Mouse (Mus musculus) spleen, adult 18-20 months (tissue): ENCODE measurements around the gene Gm4881.

Experiments
- DNase-seq, 2 experiments: peaks; one replicate each; pipeline ENCODE4 v3.0.0; 2022; ENCODE audit warnings: mixed read lengths in 2 of 2

Gene Gm4881

DNA sequence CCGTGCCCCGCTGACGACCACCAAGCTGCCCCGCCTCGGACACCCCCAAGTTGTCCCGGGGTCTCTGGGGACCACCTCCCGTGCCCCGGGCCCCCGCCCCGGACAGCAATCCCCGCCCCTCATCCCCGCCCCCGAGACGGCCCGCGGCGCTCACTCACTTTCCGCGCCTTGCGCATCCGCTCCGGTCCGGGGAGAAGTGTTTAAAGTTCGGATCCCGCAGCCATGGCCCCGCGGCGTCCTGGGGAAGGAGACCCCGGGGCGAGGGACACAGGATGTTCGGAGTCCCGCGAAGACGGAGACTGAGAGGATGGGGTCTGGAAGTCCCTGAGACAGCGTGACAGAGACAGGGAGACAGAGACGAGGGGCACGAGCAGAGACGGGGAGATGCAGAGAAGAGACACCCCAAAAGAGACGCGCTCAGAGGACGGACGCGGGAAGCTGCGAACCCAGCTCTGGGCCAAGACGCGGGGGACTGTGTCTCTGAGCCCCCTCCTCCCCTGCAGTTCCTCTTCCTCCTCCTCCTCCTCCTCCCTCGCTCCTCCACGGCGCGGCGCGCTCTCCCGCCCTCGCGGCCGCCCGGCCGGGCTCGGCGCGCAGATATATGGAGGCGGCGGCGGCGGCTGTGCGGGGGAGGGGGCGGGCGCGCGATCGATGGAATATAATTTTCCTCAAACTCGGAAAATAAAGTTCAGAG, at the start of gene Gm4881:
Gene Gm4881, minus strand, starts transcription at position 238 of the 694 bp plus-strand sequence.
- no peak for DNase-seq

DNA sequence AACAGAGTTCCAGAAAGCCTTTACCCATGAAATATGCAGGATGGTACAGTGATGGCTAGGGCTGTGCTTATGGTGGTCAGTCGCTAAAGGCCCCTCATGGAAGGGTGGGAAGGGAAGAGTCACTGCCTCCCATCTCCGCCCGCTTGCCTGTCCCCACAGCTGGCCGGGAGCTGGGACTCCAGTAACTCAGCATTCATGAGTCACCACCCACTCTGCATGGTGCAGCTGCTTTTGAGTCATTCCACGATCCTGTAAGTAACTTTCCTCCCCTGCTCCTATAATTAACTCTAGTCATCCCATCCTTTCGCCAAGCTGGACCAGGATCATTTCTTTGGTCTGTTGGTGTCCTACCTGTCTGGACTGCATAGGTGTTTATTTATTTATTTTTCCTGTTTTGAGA, 48.8 kb upstream of the Gm4881 start:
- DNase-seq: no peak

DNA sequence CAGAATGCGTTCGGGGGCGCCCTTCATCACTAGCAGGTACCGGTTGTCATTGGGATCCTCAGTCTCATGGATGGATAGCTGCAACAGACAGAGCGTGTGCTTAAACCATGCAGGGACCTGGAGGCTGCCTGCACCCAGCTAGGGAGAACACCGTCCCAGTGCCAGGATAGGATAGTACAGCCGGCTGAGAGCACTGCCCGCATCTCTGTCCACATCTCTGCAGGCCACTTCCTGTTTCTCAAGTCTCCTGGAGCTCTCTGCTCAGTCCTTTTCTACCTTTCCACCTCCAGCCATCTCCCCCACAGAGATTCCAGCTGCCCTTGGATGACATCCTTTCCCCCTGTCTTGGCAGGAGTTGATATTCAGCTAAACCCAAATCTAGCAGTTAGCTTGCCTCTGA, 46.2 kb upstream of the Gm4881 start:
- DNase-seq: no peak

DNA sequence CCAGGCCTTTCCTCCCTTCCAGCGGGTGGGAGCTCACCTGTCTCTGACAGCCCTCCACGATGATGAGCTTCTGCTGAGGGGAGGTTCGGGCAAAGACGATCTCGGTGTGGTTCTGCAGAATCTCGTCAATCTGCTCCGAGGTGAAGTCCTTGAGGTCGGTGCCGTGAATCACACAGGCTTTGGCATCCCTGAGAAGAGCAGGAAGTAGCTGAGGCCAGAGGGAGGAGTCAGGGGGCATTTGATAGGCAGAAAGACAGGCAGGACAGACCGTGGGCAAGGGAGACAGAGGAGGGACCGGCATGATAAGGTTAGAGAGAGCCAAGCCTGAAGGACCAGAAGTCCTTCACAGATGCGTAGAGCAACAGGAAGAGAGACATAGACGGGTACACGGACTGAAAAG, 43.6 kb upstream of the Gm4881 start:
- DNase-seq: no peak

DNA sequence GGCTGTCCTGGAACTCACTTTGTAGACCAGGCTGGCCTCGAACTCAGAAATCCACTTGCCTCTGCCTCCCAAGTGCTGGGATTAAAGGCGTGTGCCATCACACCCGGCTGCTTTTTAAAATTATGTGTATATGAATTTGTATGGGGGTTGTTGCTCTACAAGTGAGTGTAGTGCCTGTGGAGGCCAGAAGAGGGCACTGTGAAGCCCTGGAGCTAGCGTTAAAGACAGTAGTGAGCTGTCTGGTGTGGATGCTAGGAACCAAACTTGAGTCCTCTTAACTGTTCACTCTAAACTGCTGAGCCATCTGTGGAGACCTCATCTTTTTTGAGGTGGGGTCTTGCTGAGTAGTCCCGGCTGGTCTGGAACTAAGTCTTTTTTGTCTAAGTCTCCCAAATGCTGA, 41.5 kb upstream of the Gm4881 start:
- DNase-seq: no peak

DNA sequence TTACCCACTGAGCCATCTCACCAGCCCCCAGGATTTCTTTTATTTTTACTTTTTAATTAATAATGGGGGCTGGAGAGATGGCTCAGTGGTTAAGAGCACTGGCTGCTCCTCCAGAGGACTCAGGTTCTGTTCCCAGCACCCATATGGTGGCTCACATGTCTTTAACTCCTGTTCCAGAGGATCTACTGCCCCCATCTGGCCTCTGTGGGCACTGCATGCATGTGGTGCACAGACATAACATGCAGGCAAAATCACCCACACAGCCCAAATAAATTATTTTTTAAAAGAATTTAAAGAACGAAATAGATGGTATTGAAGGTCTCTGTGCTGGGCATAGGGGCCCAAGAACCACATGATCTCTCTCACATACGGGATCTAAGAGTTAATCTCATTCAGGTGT, 40.0 kb upstream of the Gm4881 start:
- no peak for DNase-seq

DNA sequence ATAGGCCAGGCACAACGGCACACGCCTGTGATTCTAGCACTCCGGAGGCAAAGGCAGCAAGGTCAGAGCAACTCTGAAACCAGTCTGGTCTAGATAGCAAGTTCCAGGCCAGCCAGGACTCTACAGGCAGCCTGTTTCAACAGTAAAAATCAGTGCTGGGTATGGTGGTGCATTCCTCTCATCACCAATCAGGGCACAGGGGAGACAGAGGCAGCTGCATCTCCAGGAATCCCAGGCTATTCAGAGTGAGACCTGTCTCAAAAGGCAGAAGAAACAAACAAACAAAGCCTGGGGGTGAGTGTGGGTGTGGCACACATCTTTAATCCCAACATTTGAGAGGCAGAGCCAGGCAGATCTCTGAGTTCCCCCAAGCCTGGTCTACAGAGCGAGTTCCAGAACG, 39.1 kb upstream of the Gm4881 start:
- DNase-seq: no peak

DNA sequence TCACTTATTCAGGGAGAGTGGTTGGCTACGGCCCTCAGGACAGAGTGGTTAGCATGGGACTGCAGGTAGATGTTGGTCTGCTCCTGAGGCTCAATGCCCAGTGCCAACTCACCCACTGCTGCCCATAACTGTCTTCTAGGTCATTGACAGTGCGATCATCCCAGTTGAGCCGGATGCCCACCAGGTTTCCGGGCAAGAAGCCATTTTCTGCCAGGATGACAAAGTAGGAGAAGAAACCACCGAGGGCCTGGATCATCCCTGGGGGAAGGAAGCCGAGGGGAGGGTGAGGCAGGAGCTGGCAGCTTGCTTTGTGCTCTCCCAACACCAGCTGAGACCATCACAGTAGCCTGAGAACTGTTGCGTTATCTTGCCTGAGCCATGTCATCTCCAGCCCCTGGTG, 36.1 kb upstream of the Gm4881 start:
- DNase-seq: no peak

DNA sequence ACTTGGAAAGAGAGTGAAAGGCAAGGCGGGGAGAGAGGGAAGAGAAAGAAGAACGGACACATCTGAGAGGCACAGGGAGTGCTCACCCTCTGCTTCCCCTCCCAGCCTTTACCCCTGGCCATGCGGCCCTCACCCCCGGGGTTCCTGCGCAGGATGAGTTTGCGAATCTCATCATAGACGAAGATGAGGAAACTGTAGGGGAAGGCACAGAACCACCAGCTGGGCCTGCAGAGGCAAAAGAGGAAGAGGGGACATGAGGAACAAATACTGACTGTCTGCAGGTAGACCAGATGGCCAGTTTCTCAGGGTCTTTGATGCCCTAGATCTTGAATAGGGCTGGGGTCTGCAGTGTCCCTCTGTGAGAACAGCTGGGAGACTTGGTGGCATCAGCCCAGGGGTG, 34.5 kb upstream of the Gm4881 start:
- no peak for DNase-seq

DNA sequence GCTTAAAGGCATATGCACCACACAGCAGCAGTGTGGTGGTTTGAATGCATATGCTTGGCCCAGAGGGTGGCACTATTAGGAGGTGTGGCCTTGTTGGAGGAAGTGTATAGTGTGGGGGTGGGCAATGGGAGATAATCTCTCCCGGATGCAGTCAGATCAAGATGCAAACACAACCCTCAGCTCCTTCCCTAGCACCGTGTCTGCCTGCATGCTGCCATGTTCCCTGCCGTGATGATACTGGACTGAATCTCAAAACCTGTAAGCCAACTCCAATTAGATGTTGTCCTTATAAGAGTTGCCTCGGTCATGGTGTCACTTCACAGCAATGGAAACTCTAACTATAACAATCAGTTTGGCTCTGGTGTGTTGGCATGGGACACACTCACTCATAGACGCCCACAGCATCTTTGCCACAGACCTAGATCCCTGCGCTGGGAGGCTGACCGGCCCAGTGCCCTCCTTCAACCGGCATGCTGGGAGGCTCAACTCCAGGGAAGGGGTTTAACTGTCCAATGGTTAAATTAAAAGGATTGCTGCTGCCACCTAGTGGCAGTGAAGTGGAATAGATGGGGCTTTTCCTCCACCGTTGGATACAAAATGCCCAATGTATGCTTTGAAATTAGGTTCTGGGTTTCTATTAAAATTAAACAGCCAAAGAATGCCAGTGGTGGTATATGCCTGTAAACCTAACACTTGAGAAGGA, 30.8 kb upstream of the Gm4881 start:
- DNase-seq: peak in 1 of 2 experiments; percentile 38

DNA sequence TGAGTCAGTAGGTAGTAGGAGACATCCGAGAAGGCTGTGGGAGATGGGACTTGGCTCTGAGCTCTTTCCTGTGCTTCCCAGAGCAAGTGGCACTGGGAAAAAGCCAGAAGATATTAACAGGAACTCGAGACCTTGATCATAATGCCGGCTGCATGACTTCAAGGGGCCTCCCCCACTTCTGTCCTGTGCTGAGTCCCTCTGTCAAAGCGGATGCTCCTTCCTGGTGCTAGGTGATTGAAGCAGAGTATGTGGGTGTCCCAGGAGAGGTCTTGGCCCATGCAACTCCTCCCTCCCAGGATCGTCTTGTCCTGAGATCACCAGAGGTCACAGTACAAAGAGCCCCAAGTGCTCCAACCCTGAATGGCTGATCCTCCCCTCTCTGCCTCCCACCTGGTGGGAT, 29.6 kb upstream of the Gm4881 start:
- no peak for DNase-seq

DNA sequence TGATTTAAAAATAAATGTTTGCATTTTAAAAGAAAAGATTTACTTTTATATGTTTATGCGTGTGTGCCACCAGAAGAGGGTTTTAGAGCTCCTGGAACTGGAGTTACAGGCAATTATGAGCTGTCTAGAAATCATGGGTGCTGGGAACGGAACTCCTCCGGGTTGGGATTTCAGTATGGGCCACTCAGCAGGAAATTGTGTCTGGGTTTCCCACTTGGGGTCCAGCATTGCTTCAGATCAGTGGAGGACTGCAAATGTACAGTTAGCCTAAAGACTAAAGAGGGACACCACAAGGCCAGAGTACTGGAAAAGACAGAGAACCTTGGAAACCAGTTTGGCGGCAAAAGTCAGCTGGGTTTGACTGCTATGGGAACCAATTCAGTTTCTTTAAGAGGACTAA, 28.9 kb upstream of the Gm4881 start:
- DNase-seq: no peak

DNA sequence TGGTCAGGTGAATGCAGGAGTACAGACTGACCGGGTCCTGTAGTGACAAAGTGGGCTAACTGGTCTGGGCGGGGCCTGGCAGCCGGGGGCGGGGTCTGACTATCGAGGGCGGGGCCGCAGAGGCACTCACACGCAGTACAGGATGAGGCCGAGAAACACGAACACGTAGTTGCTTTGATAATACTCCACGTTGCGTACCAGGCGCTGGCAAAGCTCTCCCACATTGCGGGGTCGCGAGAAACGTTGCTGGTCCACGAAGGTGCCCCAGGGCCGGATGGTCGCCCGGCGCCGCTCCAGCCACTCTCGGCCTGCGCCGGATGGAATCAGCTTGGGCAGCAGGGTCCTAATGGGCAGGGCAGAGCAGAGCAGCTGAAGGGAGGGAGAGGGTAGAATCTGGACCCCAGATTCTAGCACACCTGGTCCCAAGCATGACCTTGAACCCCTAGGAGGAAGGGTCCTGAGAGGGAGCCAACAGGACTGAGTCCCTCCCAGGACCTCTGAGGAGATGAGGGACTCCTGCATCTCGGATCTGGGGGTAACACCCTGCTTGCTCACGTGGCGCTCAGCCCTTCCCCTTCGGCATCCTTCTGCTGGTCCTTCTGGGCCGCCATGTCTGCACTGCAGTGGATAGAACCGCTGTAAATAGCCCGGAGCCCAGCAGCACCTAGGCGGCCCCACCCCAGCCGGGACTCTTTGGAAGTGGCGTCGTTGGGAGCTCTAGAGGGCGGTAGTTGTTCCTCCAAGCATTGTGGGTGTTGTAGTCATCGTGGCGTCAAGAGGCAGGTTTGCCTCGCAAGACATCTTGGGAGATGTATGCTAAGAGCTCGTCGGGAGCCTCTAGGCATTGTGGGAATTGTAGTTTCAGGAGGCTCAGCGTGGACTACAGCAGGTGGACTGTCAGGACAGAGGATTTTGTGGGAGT, 27.9 kb upstream of the Gm4881 start, which contains the start of gene Rabac1:
Gene Rabac1, minus strand, starts transcription at position 783 of the 922 bp plus-strand sequence.
- DNase-seq: peak; percentile 79 to 86

DNA sequence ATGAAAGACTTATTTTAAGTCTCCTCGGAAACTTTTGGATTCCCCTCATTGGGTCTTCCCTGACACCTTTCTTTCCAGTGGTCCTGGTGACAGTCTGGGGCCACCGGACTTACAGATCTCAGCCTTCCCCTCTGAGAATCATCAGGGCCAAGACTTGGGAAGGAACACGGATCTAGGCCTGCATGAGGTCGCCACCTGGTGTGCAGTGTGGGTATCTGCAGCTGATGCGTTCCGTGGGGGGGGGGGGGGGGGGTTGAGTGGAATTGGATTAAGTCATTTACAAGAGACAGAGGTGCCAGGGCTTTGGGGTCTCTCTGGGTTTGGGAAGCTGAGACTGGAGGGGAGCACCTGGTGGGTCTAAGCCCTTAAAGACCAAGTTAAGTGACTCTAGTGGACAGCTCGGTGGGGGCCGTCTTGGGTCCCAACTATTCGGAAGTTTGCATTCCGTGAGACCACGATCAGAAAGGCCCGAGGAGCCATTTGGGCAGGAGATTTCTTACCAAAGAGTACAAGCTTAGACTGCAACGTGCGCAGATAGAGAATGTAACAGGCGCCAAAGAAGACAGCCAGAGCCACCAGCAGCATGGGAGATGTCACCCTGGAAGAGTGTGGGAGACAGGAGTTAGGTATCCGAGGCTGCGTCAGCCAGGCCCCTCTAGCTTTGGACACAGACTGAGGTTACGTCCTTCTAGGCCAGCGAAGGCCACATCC, 27.1 kb upstream of the Gm4881 start:
- no peak for DNase-seq

DNA sequence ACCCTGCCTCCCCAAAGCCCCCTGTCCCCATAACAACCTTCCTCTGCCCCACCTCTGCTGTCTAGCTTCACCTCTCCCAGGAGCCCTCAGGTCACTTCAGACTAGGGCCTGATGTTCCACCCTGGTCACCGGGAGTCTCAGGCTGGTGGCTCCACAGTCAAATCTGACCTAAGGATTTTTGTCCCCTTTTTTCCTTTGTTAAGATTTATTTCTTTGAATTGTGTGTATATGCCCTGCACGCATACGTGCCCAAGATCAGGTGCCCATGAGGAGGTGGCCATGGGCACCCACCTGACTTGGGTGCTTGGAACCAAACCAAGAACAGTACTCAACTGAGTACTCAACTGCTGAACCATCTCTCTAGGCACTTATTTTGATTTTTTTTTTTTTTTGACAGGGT, 26.0 kb upstream of the Gm4881 start:
- DNase-seq: no peak

DNA sequence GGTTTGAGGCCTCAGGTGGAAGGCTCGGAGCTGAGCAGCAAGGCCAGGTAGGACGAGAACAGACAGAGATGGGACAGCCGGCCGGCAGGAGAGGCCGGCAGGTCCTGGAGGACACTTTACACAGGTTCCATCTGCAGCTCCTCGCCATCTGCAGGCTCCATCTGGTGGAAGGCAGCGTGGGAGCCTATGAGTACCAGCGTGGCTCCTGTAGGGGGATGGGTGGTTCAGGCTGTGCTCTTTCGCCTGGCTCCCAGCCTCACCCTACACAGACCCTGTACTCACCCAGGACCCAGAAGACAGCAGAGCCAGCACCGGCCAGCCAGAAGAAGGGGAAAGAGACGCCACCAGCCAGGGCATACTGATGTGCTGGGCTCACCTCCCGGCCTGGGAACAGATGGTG, 25.5 kb upstream of the Gm4881 start:
- no peak for DNase-seq

DNA sequence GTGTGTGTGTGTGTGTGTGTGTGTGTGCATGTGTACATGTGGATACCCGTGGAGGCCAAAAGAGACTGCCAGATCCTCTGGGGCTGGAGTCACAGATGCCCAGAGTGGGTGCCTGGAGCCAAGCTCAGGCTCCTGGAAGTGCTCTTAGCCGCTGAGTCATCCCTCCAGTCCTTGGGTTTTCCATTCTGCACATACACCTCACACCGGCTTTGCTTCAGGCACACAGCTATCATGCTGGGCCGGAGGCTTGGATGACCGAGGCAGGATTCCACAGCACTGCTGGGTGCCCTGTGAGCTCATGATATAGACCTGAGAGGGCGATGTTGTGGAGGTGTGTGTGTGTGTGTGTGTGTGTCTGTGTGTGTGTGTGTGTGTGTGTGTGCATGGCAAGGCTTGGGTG, 24.2 kb upstream of the Gm4881 start:
- no peak for DNase-seq

DNA sequence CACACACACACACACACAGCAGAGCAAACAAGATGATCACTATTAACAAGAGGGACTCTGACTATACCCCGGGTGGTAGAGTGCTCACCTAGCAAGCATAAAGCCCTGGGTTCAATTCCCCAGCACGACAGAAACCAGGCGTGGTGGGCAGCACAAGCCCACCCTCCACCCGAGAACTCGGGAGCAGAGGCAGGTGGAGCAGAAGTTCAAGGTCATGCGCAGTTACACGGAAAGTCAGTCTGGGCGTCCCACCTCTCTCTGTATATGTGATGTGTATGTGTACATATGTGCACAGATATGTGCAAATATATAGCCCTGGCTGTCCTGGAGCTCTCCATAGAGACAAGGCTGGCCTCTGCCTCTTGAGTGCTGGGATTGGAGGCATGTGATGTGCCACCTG, 23.7 kb upstream of the Gm4881 start:
- DNase-seq: no peak

DNA sequence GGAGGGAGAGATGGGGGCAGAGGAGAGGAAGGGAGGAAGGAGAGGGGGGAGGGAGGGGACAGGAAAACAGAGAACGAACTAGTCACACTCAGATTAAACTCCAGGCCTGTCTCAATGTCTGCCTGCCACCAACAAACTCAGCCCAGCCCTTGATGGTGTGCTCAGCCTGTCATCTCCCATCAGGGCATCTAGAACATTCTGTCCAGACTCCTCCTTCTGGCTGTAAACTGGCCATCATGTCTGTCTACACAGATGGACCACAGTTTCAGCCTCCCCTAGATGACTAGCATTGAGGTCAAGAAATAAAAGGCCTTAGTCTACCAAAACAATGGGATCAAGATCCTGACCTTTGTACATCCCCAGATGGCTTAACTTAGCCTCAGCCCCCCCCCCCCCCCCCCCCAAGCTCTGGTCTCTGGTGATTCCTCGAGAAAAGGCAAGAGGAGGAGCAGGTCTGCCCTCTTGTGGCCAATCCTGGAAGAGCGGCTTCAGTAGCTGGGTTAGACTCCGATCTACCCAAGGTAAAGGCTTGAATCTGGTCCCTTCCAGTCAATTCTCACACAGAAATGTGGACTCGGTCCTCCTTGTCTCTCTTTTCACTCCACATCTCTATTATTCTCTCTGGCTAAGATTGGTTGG, 20.7 kb upstream of the Gm4881 start:
- peak; percentile 69 to 86 for DNase-seq

DNA sequence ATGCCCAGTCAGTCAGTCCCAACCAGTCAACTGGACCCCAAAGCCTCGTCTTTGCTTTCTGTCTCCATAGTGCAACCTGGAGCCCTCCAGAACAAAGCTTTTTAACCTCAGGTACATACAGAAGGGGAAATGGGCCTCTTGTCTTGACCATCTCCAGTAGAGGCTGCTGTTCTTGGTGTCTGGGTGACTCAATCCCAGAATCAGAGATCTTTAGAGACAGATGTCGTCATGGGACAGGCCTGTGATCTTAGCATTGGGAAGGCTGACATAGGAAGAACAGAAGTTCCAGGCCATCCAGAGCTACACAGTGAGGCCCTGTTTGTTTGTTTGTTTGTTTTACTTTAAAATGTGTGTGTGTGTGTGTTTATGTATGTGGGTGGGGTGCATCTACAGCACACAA, 20.0 kb upstream of the Gm4881 start:
- no peak for DNase-seq

DNA sequence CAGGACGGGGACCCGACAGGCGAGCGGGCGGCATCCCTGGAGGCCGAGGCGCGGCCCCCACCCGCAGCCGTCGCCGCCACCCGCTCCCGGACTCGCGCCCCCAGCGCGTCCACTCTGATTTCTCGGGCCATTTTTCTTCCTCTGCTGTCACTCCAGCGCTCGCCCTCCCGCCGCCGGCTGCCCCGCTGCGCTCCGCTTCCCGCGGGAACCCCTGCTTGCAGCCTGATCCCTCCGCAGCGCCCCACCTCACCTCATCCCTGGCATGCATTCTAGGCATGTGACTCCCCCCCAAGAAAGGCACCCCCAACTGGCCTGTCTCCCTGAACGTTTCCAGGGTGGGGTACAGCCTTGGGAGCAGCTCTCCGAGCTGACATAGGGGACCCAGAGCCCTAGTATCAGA, 10.9 kb upstream of the Gm4881 start:
- no peak for DNase-seq

DNA sequence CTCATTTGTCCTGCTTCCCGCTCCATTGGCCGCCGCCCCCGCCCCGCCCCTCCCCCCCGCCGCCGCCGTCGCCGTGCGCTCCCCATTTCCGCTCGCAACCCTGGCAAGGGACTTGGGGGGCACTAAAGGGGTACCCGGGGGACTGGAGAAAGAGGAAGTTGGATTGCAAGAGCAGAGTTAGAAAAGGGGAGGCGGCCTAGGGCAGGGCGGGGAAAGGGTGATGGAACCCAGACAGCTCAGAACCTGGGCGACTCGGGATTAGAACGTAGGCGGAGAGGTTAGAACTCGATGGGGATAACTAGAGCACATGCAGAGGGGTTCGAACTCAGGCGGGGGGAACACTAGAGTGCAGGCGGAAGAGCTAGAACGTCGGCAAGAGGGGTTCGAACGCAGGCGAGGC, 10.2 kb upstream of the Gm4881 start:
- peak; percentile 43 to 59 for DNase-seq
